Mouse (Mus musculus): Measurements from ENCODE around the gene Gba. TPM values are rescaled to one million over a fixed set of nuclear protein-coding genes. Genes with fewer than 3 reads are reported as not detected.
"Not testable (repeated sequence)": the region's sequence is repeated elsewhere in the genome, so short reads cannot be mapped to it uniquely, and the experiment has no call there.

Gba gene
- total RNA-seq, 2 experiments from 2014 or later, result 21.3 to 21.8 TPM

- intact Hi-C loops (cut with DNase I), result loop anchor here (2.0 kb wide), 1 partner anchor 17 kb away; no protein-coding TSS in a partner anchor
- DNase-seq, result peak; percentile 94
These were observed 11.2 kb downstream of the Gba start for GRCm38 (mm10) chr3:89213803-89214530.

- DNase-seq, result peak; percentile 37 to 52
- intact Hi-C loops (cut with DNase I), result loop anchor here (2.0 kb wide), 1 partner anchor 18 kb away; no protein-coding TSS in a partner anchor
These were observed 12.1 kb downstream of the Gba start, which contains the start of gene Thbs3 for GRCm38 (mm10) chr3:89214681-89215411. Gene Thbs3 (plus strand): TSS chr3:89215180.

GRCm38 (mm10) chr3:89215853-89216252 lies 13.1 kb downstream of the Gba start:
- intact Hi-C loops (cut with DNase I), result loop anchor here (2.0 kb wide), 3 partner anchors 19 to 125 kb away; no protein-coding TSS in a partner anchor
- peak; percentile 85 to 86 for DNase-seq

- DNase-seq, result not testable (repeated sequence)
- intact Hi-C loops (cut with DNase I), result loop anchor here (2.0 kb wide), 2 partner anchors 102 to 126 kb away; no protein-coding TSS in a partner anchor
These were observed 13.7 kb downstream of the Gba start for GRCm38 (mm10) chr3:89216407-89216806.

GRCm38 (mm10) chr3:89218271-89218670 lies 15.5 kb downstream of the Gba start:
- intact Hi-C loops (cut with DNase I), result no loop called here
- DNase-seq, result no peak

GRCm38 (mm10) chr3:89219546-89219945 lies 16.8 kb downstream of the Gba start:
- intact Hi-C loops (cut with DNase I), result no loop called here
- no peak for DNase-seq

- intact Hi-C loops (cut with DNase I), result no loop called here
- no peak for DNase-seq
These were observed 18.4 kb downstream of the Gba start for GRCm38 (mm10) chr3:89221167-89221566.

GRCm38 (mm10) chr3:89224796-89225195 lies 22.1 kb downstream of the Gba start:
- intact Hi-C loops (cut with DNase I), result no loop called here
- no peak for DNase-seq

- no peak for DNase-seq
- intact Hi-C loops (cut with DNase I), result no loop called here
These were observed 22.6 kb downstream of the Gba start for GRCm38 (mm10) chr3:89225321-89225815.

GRCm38 (mm10) chr3:89225918-89226317 lies 23.2 kb downstream of the Gba start:
- intact Hi-C loops (cut with DNase I), result no loop called here
- no peak for DNase-seq

- no peak for DNase-seq
- intact Hi-C loops (cut with DNase I), result no loop called here
These were observed 23.6 kb downstream of the Gba start for GRCm38 (mm10) chr3:89226361-89226760.

GRCm38 (mm10) chr3:89226900-89227299 lies 24.2 kb downstream of the Gba start, which contains the start of gene Mtx1:
Gene Mtx1 (minus strand): TSS chr3:89227088.
- no peak for DNase-seq
- intact Hi-C loops (cut with DNase I), result no loop called here

- intact Hi-C loops (cut with DNase I), result no loop called here
- DNase-seq, result peak; percentile 75 to 77
These were observed 24.8 kb downstream of the Gba start for GRCm38 (mm10) chr3:89227307-89228179.

GRCm38 (mm10) chr3:89228180-89228549 lies 25.4 kb downstream of the Gba start:
- peak; percentile 91 to 92 for DNase-seq
- intact Hi-C loops (cut with DNase I), result no loop called here

- DNase-seq, result no peak
- intact Hi-C loops (cut with DNase I), result no loop called here
These were observed 26.1 kb downstream of the Gba start, which contains the start of gene Muc1 for GRCm38 (mm10) chr3:89228836-89229235. Gene Muc1 (plus strand): TSS chr3:89229057.

- no peak for DNase-seq
- intact Hi-C loops (cut with DNase I), result no loop called here
These were observed 26.5 kb downstream of the Gba start for GRCm38 (mm10) chr3:89229276-89229675.

- intact Hi-C loops (cut with DNase I), result no loop called here
- no peak for DNase-seq
These were observed 27.8 kb downstream of the Gba start for GRCm38 (mm10) chr3:89230561-89230960.

GRCm38 (mm10) chr3:89231345-89231744 lies 28.6 kb downstream of the Gba start:
- intact Hi-C loops (cut with DNase I), result no loop called here
- DNase-seq, result no peak

GRCm38 (mm10) chr3:89231772-89232275 lies 29.1 kb downstream of the Gba start:
- DNase-seq, result no peak
- intact Hi-C loops (cut with DNase I), result no loop called here

GRCm38 (mm10) chr3:89232614-89233013 lies 29.9 kb downstream of the Gba start:
- DNase-seq, result no peak
- intact Hi-C loops (cut with DNase I), result no loop called here

Measured in heart, postnatal 36 days (tissue).